Comparison of ENCODE assay signal across 8 mouse cellular contexts in genomic region chr19:5802011-5802786, GRCm38 (mm10). TPM values are rescaled to one million over a fixed set of nuclear protein-coding genes. Genes with fewer than 3 reads are reported as not detected.
A peak's percentile ranks its signal among the peaks of the same experiment; 100 is the strongest.
DNase-seq lines count a peak whose midpoint lies in the region; ATAC-seq and TF ChIP-seq lines count a peak whose summit lies in the region.

No protein-coding gene starts in this region.

- no peak for TF ChIP-seq CTCF in embryonic fibroblast, embryonic 13.5 days (IDR thresholded peaks at IDR 0.05; ENCODE audit: borderline replicate concordance, insufficient read depth, low read length)
- TF ChIP-seq CTCF in midbrain, postnatal 0 days (IDR thresholded peaks at IDR 0.05) = no peak

- WGBS in heart, embryonic 10.5 days = under 1% methylated on average over 25 of the region's 25 CpGs
- WGBS in kidney, embryonic 15.5 days = under 1% methylated on average over 25 of the region's 25 CpGs
- 0% methylated on average over 25 of the region's 25 CpGs for WGBS in limb, embryonic 15.5 days
- WGBS in midbrain, postnatal 0 days = under 1% methylated on average over 25 of the region's 25 CpGs

- peak overlapping the region; percentile 79 for H3K4me3 ChIP-seq in embryonic fibroblast, embryonic 13.5 days (ENCODE audit: insufficient read depth, low read length)
- H3K4me3 ChIP-seq in heart, embryonic 10.5 days = peak overlapping the region; percentile 86
- peak overlapping the region; percentile 70 for H3K4me3 ChIP-seq in kidney, embryonic 15.5 days (replicated peaks)
- H3K4me3 ChIP-seq in limb, embryonic 15.5 days = peak overlapping the region; percentile 72
- peak overlapping the region; percentile 89 for H3K4me3 ChIP-seq in midbrain, postnatal 0 days (ENCODE audit: low read depth, low read length)

- peak overlapping the region; percentile 92 for H3K9ac ChIP-seq in kidney, embryonic 15.5 days
- H3K9ac ChIP-seq in limb, embryonic 15.5 days = peak overlapping the region; percentile 97
- H3K9ac ChIP-seq in midbrain, postnatal 0 days (replicated peaks; ENCODE audit: low read length, poor library complexity, severe bottlenecking) = peak overlapping the region; percentile 91

- ATAC-seq in kidney, embryonic 15.5 days (replicated peaks; ENCODE audit: low FRiP score) = peak; percentile 38; the same call in 1 of the 2 replicates
- ATAC-seq in limb, embryonic 15.5 days (ENCODE audit: insufficient number of reproducible peaks, low FRiP score, low TSS enrichment, low read depth) = no peak
- peak; percentile 53; the same call in 1 of the 2 replicates for ATAC-seq in midbrain, postnatal 0 days (ENCODE audit: low FRiP score)

- TF ChIP-seq POLR2A in embryonic fibroblast, embryonic 13.5 days (IDR thresholded peaks at IDR 0.05; ENCODE audit: low read depth, low read length) = peak; percentile 100

- no peaks in the 10 kb centered on the region for H3K9me3 ChIP-seq in heart, embryonic 10.5 days
- no peaks in the 10 kb centered on the region for H3K9me3 ChIP-seq in kidney, embryonic 15.5 days (replicated peaks)
- H3K9me3 ChIP-seq in limb, embryonic 15.5 days = no peaks in the 10 kb centered on the region
- no peaks in the 10 kb centered on the region for H3K9me3 ChIP-seq in midbrain, postnatal 0 days (ENCODE audit: low read length)

- peaks cover 16% of the 10 kb centered on the region for H3K4me1 ChIP-seq in embryonic fibroblast, embryonic 13.5 days (ENCODE audit: control insufficient read depth, insufficient read depth, low read length)
- peaks cover 47% of the 10 kb centered on the region for H3K4me1 ChIP-seq in heart, embryonic 10.5 days
- H3K4me1 ChIP-seq in kidney, embryonic 15.5 days = peaks cover 42% of the 10 kb centered on the region
- peaks cover 33% of the 10 kb centered on the region for H3K4me1 ChIP-seq in limb, embryonic 15.5 days
- peaks cover 6% of the 10 kb centered on the region; the same call in 1 of the 2 replicates for H3K4me1 ChIP-seq in midbrain, postnatal 0 days (ENCODE audit: insufficient read depth, low read length)

- no peaks in the 10 kb centered on the region for H3K27me3 ChIP-seq in heart, embryonic 10.5 days (ENCODE audit: insufficient read depth, poor library complexity, severe bottlenecking)
- H3K27me3 ChIP-seq in kidney, embryonic 15.5 days = no peaks in the 10 kb centered on the region
- no peaks in the 10 kb centered on the region for H3K27me3 ChIP-seq in limb, embryonic 15.5 days
- no peaks in the 10 kb centered on the region for H3K27me3 ChIP-seq in midbrain, postnatal 0 days (ENCODE audit: insufficient read depth, low read length)

- H3K27ac ChIP-seq in embryonic fibroblast, embryonic 13.5 days (ENCODE audit: insufficient read depth, low read length) = peak overlapping the region; percentile 99
- peak overlapping the region; percentile 100 for H3K27ac ChIP-seq in heart, embryonic 10.5 days
- H3K27ac ChIP-seq in kidney, embryonic 15.5 days = peak overlapping the region; percentile 98
- peak overlapping the region; percentile 100 for H3K27ac ChIP-seq in limb, embryonic 15.5 days
- H3K27ac ChIP-seq in midbrain, postnatal 0 days (ENCODE audit: low read depth, low read length) = peak overlapping the region; percentile 100

- peak; percentile 97 to 98 for DNase-seq in B cell, adult 2 months
- DNase-seq in brain, adult 2 months (ENCODE audit: low read depth, low spot score) = peak; percentile 99
- DNase-seq in heart, embryonic 10.5 days (ENCODE audit: low spot score) = peak; percentile 95
- peak; percentile 97 for DNase-seq in midbrain, postnatal 0 days (ENCODE audit: low spot score)
- peak; percentile 97 to 99 for DNase-seq in spleen, postnatal 10 days (ENCODE audit: low spot score in 2 of 2)

- peaks cover 35% of the 10 kb centered on the region for H3K36me3 ChIP-seq in heart, embryonic 10.5 days
- H3K36me3 ChIP-seq in kidney, embryonic 15.5 days = peaks cover 16% of the 10 kb centered on the region
- peaks cover 14% of the 10 kb centered on the region; the same call in 1 of the 2 replicates for H3K36me3 ChIP-seq in limb, embryonic 15.5 days
- H3K36me3 ChIP-seq in midbrain, postnatal 0 days (ENCODE audit: insufficient read depth, low read length) = peaks cover 9% of the 10 kb centered on the region

- peak overlapping the region; percentile 77 for H3K4me2 ChIP-seq in kidney, embryonic 15.5 days
- peak overlapping the region; percentile 67 for H3K4me2 ChIP-seq in limb, embryonic 15.5 days
- peak overlapping the region; percentile 64 for H3K4me2 ChIP-seq in midbrain, postnatal 0 days (ENCODE audit: low read depth, low read length, poor library complexity, severe bottlenecking)

RNA-seq across cellular contexts. Expression of gene Scyl1, which starts 31.0 kb away (rescaled TPM):
- polyA plus RNA-seq in embryonic fibroblast, embryonic 13.5 days (2011; ENCODE audit: insufficient read length, low read depth, missing spikeins) = 78.4 and 83.1 TPM in 2 replicates
- polyA plus RNA-seq in heart, embryonic 10.5 days (2016; fragmentation: Nextera tagmentation; extraction: Ambion mirVana) = 74.4 and 75.2 TPM in 2 replicates
- 69.6 and 76.0 TPM in 2 replicates for polyA plus RNA-seq in kidney, embryonic 15.5 days (2015; fragmentation: Nextera tagmentation; extraction: Ambion mirVana)
- 81.6 and 85.1 TPM in 2 replicates for polyA plus RNA-seq in limb, embryonic 15.5 days (2015; fragmentation: Nextera tagmentation; extraction: Ambion mirVana)
- total RNA-seq in midbrain, postnatal 0 days (2014; rRNA removed) = 95.2 and 108 TPM in 2 replicates
- polyA plus RNA-seq in midbrain, postnatal 0 days (2015; fragmentation: Nextera tagmentation; extraction: Ambion mirVana) = 84.2 and 85.8 TPM in 2 replicates
